Mouse (Mus musculus) R1 (cell line): Measurements from ENCODE around the gene Rbx1.

Experiments
- DNase-seq: peaks from one replicate; pipeline ENCODE4 v3.0.0-alpha.2; 2018; ENCODE audit warnings: low read depth, low spot score

The Rbx1 gene

DNA sequence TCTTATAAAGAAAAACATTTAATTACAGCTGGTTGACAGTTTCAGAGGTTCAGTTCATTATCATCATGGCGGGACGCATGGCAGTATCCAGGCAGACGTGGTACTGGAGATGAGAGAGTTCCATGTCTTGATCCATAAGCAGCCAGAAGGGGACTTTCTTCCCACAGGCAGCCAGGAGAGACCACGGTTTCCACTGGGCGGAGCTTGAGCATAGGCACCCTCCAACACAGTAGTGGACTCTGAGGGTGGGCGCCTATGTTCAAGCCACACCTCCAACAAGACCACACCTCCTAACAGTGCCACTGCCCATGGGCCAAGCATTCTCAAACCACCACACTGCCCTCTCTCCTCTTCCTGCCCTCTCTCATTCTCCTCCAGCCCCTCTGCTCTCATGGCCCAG, 17.6 kb downstream of the Rbx1 start:
- DNase-seq: peak; percentile 54

DNA sequence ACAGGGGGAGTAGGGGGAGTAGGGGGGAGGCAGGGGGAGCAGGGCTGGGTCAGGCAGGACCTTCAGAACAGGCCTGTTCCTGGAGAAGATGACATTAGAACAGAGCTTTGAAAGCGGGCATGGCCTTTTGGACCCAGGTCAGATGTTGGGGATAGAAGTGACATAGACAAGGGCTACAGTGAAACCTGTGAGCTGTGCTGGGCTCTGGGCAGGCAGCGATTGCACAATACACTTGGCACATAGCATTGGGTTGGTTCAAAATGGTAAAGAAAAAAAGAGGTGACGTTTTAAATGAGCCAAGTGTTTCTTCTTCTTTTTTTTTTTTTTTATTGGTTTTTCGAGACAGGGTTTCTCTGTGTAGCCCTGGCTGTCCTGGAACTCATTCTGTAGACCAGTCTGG, 19.4 kb downstream of the Rbx1 start:
- DNase-seq: no peak

- no peak for DNase-seq
Measured at GRCm38 (mm10) chr15:81503466-81503865, 37.4 kb downstream of the Rbx1 start.

GRCm38 (mm10) chr15:81503995-81504394, 37.9 kb downstream of the Rbx1 start:
- DNase-seq: no peak

DNA sequence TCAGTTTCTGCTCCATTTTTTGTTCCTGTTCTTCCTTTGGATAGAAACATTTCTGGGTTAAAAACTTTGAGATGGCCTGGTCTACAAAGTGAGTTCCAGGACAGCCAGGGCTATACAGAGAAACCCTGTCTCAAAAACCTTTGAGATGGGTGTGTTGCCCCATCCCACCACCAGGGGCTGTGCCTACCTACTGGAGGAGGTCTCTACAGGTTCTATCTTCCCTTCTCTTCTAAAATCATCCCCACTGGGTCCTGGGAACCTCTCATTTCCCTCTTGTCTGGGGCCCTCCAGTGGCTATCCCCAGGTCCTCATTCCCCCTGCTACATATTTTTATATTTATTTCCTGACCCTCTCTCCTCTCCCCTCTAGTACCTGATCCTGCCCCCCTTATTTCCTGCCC, 41.1 kb downstream of the Rbx1 start:
- DNase-seq: peak; percentile 85

GRCm38 (mm10) chr15:81510621-81511020, 44.5 kb downstream of the Rbx1 start:
- no peak for DNase-seq

GRCm38 (mm10) chr15:81511601-81512261, 45.6 kb downstream of the Rbx1 start:
- peak; percentile 94 for DNase-seq

DNA sequence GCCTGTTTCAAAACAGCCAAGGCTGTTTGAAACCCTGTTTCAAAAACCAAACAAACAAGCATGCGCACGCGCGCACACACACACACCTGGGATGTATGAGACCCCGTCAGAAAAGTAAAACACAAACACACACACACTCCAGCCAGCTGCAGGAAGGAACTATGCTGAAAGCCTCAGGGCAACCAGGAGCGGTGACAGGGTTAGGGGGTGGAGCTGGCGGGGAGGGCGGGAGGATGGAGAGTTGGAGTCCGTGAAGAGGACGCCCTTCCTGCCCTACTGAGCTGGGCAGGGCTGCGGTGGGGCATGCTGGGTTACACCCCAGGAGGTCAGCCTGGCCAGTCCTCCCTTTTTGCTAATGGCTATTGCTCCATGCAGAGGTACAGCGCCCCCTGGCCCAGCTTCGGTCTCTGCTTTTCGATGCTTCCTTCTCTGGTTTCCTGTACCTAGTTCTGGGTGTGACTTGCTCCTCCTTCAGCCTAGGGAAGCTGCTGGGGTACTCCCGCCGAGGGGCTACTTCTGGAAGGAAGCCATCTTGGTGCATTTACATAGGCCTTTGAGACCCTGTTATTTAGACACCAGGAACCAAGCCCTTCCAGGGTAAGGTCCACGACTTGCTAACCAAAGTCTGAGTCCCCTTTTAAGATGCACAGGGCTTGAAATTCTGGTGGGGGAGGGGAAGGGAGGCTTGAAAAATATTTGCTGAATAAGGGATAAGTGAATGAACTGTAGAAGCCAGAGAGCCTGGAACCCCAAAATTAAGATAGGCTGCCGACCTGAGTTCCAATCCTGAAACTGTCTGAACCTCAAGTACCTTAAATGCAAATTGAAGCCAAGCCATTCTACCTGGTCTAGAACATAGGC, 48.2 kb downstream of the Rbx1 start:
- DNase-seq: peak; percentile 99

- DNase-seq: peak; percentile 43
Measured at GRCm38 (mm10) chr15:81515221-81515620, 49.1 kb downstream of the Rbx1 start.

DNA sequence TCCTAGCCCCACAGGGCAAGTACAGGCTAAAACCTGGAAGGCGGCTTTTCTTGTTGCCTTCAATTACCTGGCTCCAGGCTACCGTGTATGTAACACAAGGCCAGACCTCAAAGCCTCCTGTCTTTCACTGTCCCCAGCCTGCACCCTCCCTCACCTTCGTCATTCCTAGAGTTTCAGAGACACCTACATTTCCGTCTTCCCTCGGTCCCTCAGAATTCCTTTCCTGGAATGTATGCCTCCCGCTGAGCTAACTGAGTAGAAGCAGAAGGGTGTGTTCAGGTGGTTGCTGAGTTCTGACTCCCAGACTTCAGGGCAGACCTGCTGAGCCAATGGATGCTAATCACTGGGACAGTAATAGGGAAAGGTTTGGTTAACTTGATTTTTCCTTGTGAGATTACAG, 51.9 kb downstream of the Rbx1 start:
- DNase-seq: peak; percentile 99

GRCm38 (mm10) chr15:81518761-81519160, 52.7 kb downstream of the Rbx1 start:
- DNase-seq: peak; percentile 90

- DNase-seq: peak; percentile 98
Measured at GRCm38 (mm10) chr15:81522036-81522751, 56.1 kb downstream of the Rbx1 start.

- DNase-seq: peak; percentile 95
Measured at GRCm38 (mm10) chr15:81522761-81523168, 56.7 kb downstream of the Rbx1 start.

GRCm38 (mm10) chr15:81523169-81523871, 57.2 kb downstream of the Rbx1 start:
- DNase-seq: peak; percentile 97

DNA sequence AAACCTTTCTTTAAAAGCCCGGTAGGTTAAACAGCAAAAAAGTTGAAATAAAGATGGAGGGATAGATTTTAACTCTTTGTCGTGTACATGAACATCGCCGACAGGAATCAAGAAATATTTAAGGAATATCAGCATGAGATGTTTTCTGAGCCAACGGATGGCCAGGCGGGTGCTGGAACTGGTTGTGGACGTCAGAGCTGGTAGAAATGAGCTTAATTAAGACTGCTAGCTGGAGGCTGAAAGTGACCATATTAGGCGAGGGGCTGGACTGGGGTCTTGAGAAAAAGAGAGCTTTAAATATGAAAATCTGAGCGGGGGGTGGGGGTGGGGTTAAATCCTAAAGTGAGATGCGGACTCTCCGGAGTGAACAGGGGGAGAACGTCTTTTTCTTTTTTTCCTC, 57.8 kb downstream of the Rbx1 start:
- DNase-seq: peak; percentile 57
